Mouse (Mus musculus): ENCODE results near the gene Actr3. TPM values are rescaled to one million over a fixed set of nuclear protein-coding genes. Genes with fewer than 3 reads are reported as not detected.

Gene Actr3
- 151 and 159 TPM in 2 replicates for polyA plus RNA-seq (2015; fragmentation: Nextera tagmentation; extraction: Ambion mirVana)

GRCm38 (mm10) chr1:125435369-125436135 lies at the start of gene Actr3:
Actr3 (minus strand) TSS chr1:125435727.

Other genes starting within 250 kb of the Actr3 start
- gene Slc35f5, start 124.9 kb upstream of the Actr3 start, polyA plus RNA-seq (2015; fragmentation: Nextera tagmentation; extraction: Ambion mirVana): 32.9 and 33.0 TPM in 2 replicates
- 0.10 TPM in 1 of 2 replicates, not detected in the other for gene Gpr39, start 241.3 kb upstream of the Actr3 start, polyA plus RNA-seq (2015; fragmentation: Nextera tagmentation; extraction: Ambion mirVana)

Measured in neural tube, postnatal 0 days (tissue).